Mouse (Mus musculus) inflammation-experienced regulatory T-cells, adult 6 months (primary cell): ENCODE results near the gene Mdc1. TPM values are rescaled to one million over a fixed set of nuclear protein-coding genes. Genes with fewer than 3 reads are reported as not detected.
"Not testable (repeated sequence)": the region's sequence is repeated elsewhere in the genome, so short reads cannot be mapped to it uniquely, and the experiment has no call there.

Experiments used
- ATAC-seq: one replicate; pipeline ENCODE4 v1.8.0; 2017
- polyA plus RNA-seq, 3 experiments: library from polyadenylated mRNA; unstranded; fragments of 100-300 nt; shearing (Covaris generic); gene quantifications; one replicate each; pipeline ENCODE4 v1.2.1; 2017

Gene Mdc1
- polyA plus RNA-seq, 3 experiments from 2014 or later, result 6.1 to 10.7 (median 7.1) TPM

- peak; percentile 81 for ATAC-seq
Observed at GRCm38 (mm10) chr17:35822964-35823937, 18.1 kb upstream of the Mdc1 start, which contains the start of gene Flot1. TSS of gene Flot1 (plus strand) at chr17:35823230.

- no peak for ATAC-seq
Observed at GRCm38 (mm10) chr17:35824402-35824801, 16.9 kb upstream of the Mdc1 start.

- ATAC-seq, result no peak
Observed at GRCm38 (mm10) chr17:35825109-35825850, 16.0 kb upstream of the Mdc1 start.

- ATAC-seq, result peak; percentile 92
Observed at GRCm38 (mm10) chr17:35829737-35830136, 11.6 kb upstream of the Mdc1 start.

- ATAC-seq, result no peak
Observed at GRCm38 (mm10) chr17:35832400-35833238, 8.7 kb upstream of the Mdc1 start.

GRCm38 (mm10) chr17:35833239-35833751, 8.0 kb upstream of the Mdc1 start:
- no peak for ATAC-seq

- ATAC-seq, result no peak
Observed at GRCm38 (mm10) chr17:35833894-35834293, 7.4 kb upstream of the Mdc1 start.

GRCm38 (mm10) chr17:35834696-35835422, 6.5 kb upstream of the Mdc1 start:
- ATAC-seq, result no peak

- ATAC-seq, result no peak
Observed at GRCm38 (mm10) chr17:35835424-35836140, 5.7 kb upstream of the Mdc1 start.

GRCm38 (mm10) chr17:35836178-35836965, 4.9 kb upstream of the Mdc1 start:
- ATAC-seq, result no peak

- no peak for ATAC-seq
Observed at GRCm38 (mm10) chr17:35836991-35837422, 4.3 kb upstream of the Mdc1 start.

- ATAC-seq, result no peak
Observed at GRCm38 (mm10) chr17:35837487-35837886, 3.8 kb upstream of the Mdc1 start.

- peak; percentile 39 for ATAC-seq
Observed at GRCm38 (mm10) chr17:35838122-35838544, 3.2 kb upstream of the Mdc1 start, which contains the start of gene Tubb5. TSS of gene Tubb5 (minus strand) at chr17:35838306.

- ATAC-seq, result no peak
Observed at GRCm38 (mm10) chr17:35838570-35838969, 2.7 kb upstream of the Mdc1 start.

GRCm38 (mm10) chr17:35839002-35839401, 2.3 kb upstream of the Mdc1 start:
- not testable (repeated sequence) for ATAC-seq

GRCm38 (mm10) chr17:35840561-35840960, 754 bp upstream of the Mdc1 start:
- ATAC-seq, result no peak

GRCm38 (mm10) chr17:35842006-35842405, 691 bp downstream of the Mdc1 start:
- ATAC-seq, result no peak

- no peak for ATAC-seq
Observed at GRCm38 (mm10) chr17:35843514-35843913, 2.2 kb downstream of the Mdc1 start.

GRCm38 (mm10) chr17:35848112-35848511, 6.8 kb downstream of the Mdc1 start:
- ATAC-seq, result no peak

GRCm38 (mm10) chr17:35850974-35851373, 9.7 kb downstream of the Mdc1 start:
- no peak for ATAC-seq
